Mouse (Mus musculus): ENCODE measurements around the gene Fam173a.

GRCm38 (mm10) chr17:25833291-25833663 is 40.6 kb upstream of the Fam173a start, which contains the start of gene Stub1:
- TF ChIP-seq GATA1 (IDR thresholded peaks at IDR 0.05; ENCODE audit: borderline replicate concordance, low read length) (no peak), CTCF (IDR thresholded peaks at IDR 0.05; ENCODE audit: low read depth, low read length) (no peak), TAL1 (conservative IDR thresholded peaks at IDR 0.05; ENCODE audit: low read depth, low read length) (no peak), POLR2AphosphoS5 (IDR thresholded peaks at IDR 0.05; ENCODE audit: insufficient replicate concordance, low read depth, low read length) (no peak), GATA2 (IDR thresholded peaks at IDR 0.05; ENCODE audit: borderline replicate concordance, low read depth, low read length) (no peak)

Data from G1E (cell line).